Mouse (Mus musculus): ENCODE data around the gene Mb21d2. TPM values are rescaled to one million over a fixed set of nuclear protein-coding genes. Genes with fewer than 3 reads are reported as not detected.

Gene Mb21d2
- polyA plus RNA-seq, 1 experiment: 20.4 TPM

DNA sequence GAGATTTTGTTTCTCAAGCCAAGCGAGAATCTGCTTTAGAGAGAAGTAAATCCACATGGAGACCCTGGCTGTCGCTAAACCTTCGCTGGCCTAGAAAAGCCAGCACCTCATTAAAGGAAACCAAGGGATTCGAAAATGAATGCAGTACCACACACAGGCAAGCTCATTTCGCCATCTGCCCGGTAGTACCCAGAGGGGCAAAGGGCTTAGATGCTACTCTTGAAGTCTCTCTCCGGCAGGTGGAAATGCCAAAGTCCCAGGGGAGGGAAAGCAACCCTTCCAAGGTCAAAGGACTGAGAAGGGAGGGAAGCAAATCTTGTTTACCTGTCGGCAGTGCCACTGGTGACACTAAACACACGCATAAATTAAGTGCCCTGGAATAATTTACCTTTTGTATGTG lies 2.1 kb downstream of the Mb21d2 start:
- Histone ChIP-seq H3K4me1 (ENCODE audit: control insufficient read depth, insufficient read depth, low read length) (peaks cover 2% of the 10 kb centered on the region), H3K36me3 (ENCODE audit: control insufficient read depth, insufficient read depth, low read length, poor library complexity, severe bottlenecking) (no peaks in the 10 kb centered on the region), H3K4me3 (ENCODE audit: low read depth, low read length) (no peak overlapping the region), H3K27ac (ENCODE audit: insufficient read depth, low read length) (no peak overlapping the region), H3K9ac (ENCODE audit: low read depth, poor library complexity, severe bottlenecking) (no peak overlapping the region), H3K27me3 (ENCODE audit: control insufficient read depth, insufficient read depth, low read length, poor library complexity, severe bottlenecking) (no peaks in the 10 kb centered on the region), H3K9me3 (replicated peaks; ENCODE audit: control insufficient read depth, insufficient read depth, low read length, poor library complexity, severe bottlenecking) (no peaks in the 10 kb centered on the region)
- TF ChIP-seq CTCF (IDR thresholded peaks at IDR 0.05; ENCODE audit: low read depth, low read length) (no peak), EP300 (IDR thresholded peaks at IDR 0.05; ENCODE audit: insufficient read depth, low read depth, low read length) (no peak), POLR2A (IDR thresholded peaks at IDR 0.05; ENCODE audit: insufficient read depth, low read length) (no peak)

DNA sequence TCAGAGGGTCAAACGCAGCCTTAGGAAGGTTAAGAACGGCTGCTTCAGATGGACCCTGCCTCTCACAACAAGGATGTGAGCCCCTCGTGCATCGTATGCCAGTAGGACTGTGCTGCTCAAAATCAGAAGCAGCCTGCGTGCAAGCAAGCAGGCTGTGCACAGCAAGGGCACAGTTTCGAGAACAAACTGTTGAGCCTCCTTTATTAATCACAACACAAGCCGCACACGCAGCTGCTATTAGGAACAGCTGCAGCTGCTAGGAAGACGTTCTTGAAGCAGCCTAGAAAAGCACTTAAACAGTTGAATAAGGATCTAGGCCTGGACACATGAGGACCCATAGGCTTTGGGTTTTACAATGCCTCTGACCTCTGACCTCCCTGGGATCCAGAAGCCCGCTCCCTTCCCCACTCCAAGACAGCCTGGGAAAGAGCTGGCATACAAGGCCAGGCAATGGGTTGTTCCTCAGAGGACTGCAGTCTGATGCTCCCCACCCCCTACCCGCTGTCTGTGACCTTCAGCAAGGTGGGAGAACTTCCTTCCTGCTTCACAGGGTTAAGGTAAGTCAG lies 10.1 kb downstream of the Mb21d2 start:
- H3K4me1 ChIP-seq (ENCODE audit: control insufficient read depth, insufficient read depth, low read length): peaks cover 5% of the 10 kb centered on the region
- H3K9me3 ChIP-seq (replicated peaks; ENCODE audit: control insufficient read depth, insufficient read depth, low read length, poor library complexity, severe bottlenecking): no peaks in the 10 kb centered on the region
- no peaks in the 10 kb centered on the region for H3K36me3 ChIP-seq (ENCODE audit: control insufficient read depth, insufficient read depth, low read length, poor library complexity, severe bottlenecking)
- TF ChIP-seq CTCF (IDR thresholded peaks at IDR 0.05; ENCODE audit: low read depth, low read length) (no peak), EP300 (IDR thresholded peaks at IDR 0.05; ENCODE audit: insufficient read depth, low read depth, low read length) (no peak), POLR2A (IDR thresholded peaks at IDR 0.05; ENCODE audit: insufficient read depth, low read length) (no peak)
- H3K4me3 ChIP-seq (ENCODE audit: low read depth, low read length): no peak overlapping the region
- no peak overlapping the region for H3K27ac ChIP-seq (ENCODE audit: insufficient read depth, low read length)
- no peaks in the 10 kb centered on the region for H3K27me3 ChIP-seq (ENCODE audit: control insufficient read depth, insufficient read depth, low read length, poor library complexity, severe bottlenecking)
- no peak overlapping the region for H3K9ac ChIP-seq (ENCODE audit: low read depth, poor library complexity, severe bottlenecking)

DNA sequence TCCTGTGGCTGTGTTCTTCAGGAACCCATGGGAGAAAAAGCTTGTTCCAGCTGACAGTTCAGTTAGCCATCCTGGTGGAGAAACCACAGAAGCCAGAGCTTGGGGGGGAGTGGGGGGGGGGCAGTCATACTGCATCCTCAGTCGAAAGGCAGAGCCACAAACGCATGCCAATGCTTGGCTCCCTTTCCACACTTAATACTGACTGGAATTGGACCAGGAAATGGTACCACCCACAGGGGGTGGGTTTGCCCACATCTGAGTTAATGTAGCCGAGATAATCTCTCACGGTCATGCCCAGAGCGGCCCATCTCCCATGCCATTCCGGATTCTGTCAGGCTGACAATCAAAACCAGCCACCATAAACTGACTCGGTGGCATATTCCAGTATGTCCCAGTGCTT lies 14.1 kb downstream of the Mb21d2 start:
- no peaks in the 10 kb centered on the region for H3K27me3 ChIP-seq (ENCODE audit: control insufficient read depth, insufficient read depth, low read length, poor library complexity, severe bottlenecking)
- no peaks in the 10 kb centered on the region for H3K9me3 ChIP-seq (replicated peaks; ENCODE audit: control insufficient read depth, insufficient read depth, low read length, poor library complexity, severe bottlenecking)
- peaks cover 3% of the 10 kb centered on the region for H3K4me1 ChIP-seq (ENCODE audit: control insufficient read depth, insufficient read depth, low read length)
- TF ChIP-seq EP300 (IDR thresholded peaks at IDR 0.05; ENCODE audit: insufficient read depth, low read depth, low read length): no peak
- no peak for TF ChIP-seq POLR2A (IDR thresholded peaks at IDR 0.05; ENCODE audit: insufficient read depth, low read length)
- TF ChIP-seq CTCF (IDR thresholded peaks at IDR 0.05; ENCODE audit: low read depth, low read length): no peak
- H3K9ac ChIP-seq (ENCODE audit: low read depth, poor library complexity, severe bottlenecking): no peak overlapping the region
- no peak overlapping the region for H3K4me3 ChIP-seq (ENCODE audit: low read depth, low read length)
- no peak overlapping the region for H3K27ac ChIP-seq (ENCODE audit: insufficient read depth, low read length)
- H3K36me3 ChIP-seq (ENCODE audit: control insufficient read depth, insufficient read depth, low read length, poor library complexity, severe bottlenecking): no peaks in the 10 kb centered on the region

DNA sequence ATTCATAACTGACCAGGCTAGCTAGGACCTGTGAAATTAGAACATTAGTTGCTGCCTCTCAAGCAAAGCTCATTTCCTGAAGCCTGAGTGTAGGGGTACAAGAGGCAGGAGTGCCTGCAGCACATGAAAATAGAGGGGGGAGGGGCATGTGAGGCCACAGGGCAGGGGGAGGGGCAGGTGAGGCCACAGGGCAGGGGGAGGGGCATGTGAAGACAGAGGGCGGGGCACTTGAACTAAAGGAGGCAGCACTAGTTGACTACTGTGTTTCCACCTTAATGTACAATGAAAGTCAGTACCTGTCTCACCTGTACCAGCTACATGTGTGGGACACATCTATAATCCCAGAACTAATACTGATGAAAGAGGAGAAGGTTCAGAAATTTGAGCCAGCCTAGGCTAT lies 14.8 kb downstream of the Mb21d2 start:
- Histone ChIP-seq H3K9me3 (replicated peaks; ENCODE audit: control insufficient read depth, insufficient read depth, low read length, poor library complexity, severe bottlenecking) (no peaks in the 10 kb centered on the region), H3K4me1 (ENCODE audit: control insufficient read depth, insufficient read depth, low read length) (peaks cover 3% of the 10 kb centered on the region), H3K27ac (ENCODE audit: insufficient read depth, low read length) (no peak overlapping the region), H3K9ac (ENCODE audit: low read depth, poor library complexity, severe bottlenecking) (no peak overlapping the region), H3K36me3 (ENCODE audit: control insufficient read depth, insufficient read depth, low read length, poor library complexity, severe bottlenecking) (no peaks in the 10 kb centered on the region), H3K4me3 (ENCODE audit: low read depth, low read length) (no peak overlapping the region), H3K27me3 (ENCODE audit: control insufficient read depth, insufficient read depth, low read length, poor library complexity, severe bottlenecking) (no peaks in the 10 kb centered on the region)
- TF ChIP-seq EP300 (IDR thresholded peaks at IDR 0.05; ENCODE audit: insufficient read depth, low read depth, low read length): no peak
- no peak for TF ChIP-seq CTCF (IDR thresholded peaks at IDR 0.05; ENCODE audit: low read depth, low read length)
- TF ChIP-seq POLR2A (IDR thresholded peaks at IDR 0.05; ENCODE audit: insufficient read depth, low read length): no peak

DNA sequence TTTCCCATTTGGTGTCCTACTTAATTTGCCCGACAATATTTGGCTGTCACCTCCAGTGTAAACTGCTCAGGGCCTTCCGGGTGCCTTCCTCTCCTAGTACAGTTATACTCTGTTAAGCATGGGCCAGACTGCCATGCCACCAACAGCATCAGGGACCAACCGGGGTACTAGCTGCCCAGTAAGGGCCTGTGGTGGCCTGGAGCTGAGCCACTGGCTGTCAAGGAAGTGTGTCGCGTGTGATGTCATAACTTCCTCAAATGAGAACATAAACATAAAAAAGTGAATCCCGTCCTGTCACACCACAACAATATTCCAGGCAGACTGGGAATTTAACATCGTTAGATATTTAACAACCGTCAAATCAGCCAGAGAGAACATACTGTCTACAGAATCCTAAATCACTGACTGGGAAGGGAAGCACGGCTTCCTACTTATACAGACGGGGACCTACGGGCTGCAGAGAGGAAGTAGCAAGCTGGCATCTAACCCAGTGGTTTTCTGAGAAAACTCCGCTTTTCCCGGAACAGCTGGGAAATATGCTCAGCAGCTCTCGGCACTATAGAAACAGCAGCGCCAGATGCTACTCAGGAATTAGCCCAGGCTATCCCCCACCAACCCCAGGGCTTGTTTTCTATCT lies 17.9 kb downstream of the Mb21d2 start:
- H3K4me3 ChIP-seq (ENCODE audit: low read depth, low read length): no peak overlapping the region
- peaks cover 2% of the 10 kb centered on the region for H3K4me1 ChIP-seq (ENCODE audit: control insufficient read depth, insufficient read depth, low read length)
- no peaks in the 10 kb centered on the region for H3K27me3 ChIP-seq (ENCODE audit: control insufficient read depth, insufficient read depth, low read length, poor library complexity, severe bottlenecking)
- H3K9me3 ChIP-seq (replicated peaks; ENCODE audit: control insufficient read depth, insufficient read depth, low read length, poor library complexity, severe bottlenecking): no peaks in the 10 kb centered on the region
- no peak overlapping the region for H3K9ac ChIP-seq (ENCODE audit: low read depth, poor library complexity, severe bottlenecking)
- no peaks in the 10 kb centered on the region for H3K36me3 ChIP-seq (ENCODE audit: control insufficient read depth, insufficient read depth, low read length, poor library complexity, severe bottlenecking)
- TF ChIP-seq CTCF (IDR thresholded peaks at IDR 0.05; ENCODE audit: low read depth, low read length): no peak
- no peak for TF ChIP-seq EP300 (IDR thresholded peaks at IDR 0.05; ENCODE audit: insufficient read depth, low read depth, low read length)
- TF ChIP-seq POLR2A (IDR thresholded peaks at IDR 0.05; ENCODE audit: insufficient read depth, low read length): no peak
- no peak overlapping the region for H3K27ac ChIP-seq (ENCODE audit: insufficient read depth, low read length)
